Mouse (Mus musculus) layer of hippocampus, adult 11-12 months (tissue): Measurements from ENCODE around the gene Pptc7.

Experiments used
- DNase-seq: peaks from one replicate; pipeline ENCODE4 v3.0.0; 2022; ENCODE audit warnings: low spot score

The Pptc7 gene

GRCm38 (mm10) chr5:122284183-122285028, at the start of gene Pptc7:
TSS of gene Pptc7 (plus strand) at chr5:122284365.
- peak; percentile 91 for DNase-seq

DNA sequence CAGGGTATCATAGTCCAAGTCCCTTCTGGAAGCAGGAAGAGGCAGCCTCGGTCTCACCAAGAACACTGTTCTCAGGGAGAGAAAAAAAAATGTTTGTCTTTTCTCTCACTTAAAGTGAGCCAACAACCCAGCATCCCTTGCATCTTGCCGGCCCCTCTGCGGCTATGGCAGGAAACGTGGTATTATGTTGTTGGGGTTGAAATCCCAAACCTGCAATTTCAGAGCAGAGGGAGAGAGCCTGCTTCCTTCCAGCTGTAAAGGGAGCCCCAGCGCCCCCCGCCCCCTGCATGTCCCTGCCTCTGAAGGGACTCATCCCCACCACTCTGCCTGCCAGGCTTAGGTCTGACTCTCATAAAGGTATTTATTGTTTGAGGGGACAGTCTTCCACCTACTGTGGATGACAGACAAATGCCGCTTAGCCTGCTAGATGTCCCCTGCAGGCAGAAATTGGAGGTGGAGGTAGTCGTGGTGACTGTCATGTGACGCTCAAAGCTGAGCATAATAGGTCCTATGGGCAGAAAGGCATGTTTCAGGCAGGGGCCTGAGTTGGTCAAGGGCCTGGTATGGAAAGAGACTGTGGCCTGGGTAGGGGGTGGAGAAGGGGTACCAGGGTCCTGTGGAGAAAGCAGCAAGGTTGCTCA, 48.8 kb upstream of the Pptc7 start:
- DNase-seq, result no peak

- no peak for DNase-seq
Observed at GRCm38 (mm10) chr5:122237200-122237599, 47.0 kb upstream of the Pptc7 start.

- no peak for DNase-seq
Observed at GRCm38 (mm10) chr5:122239618-122240017, 44.5 kb upstream of the Pptc7 start.

- no peak for DNase-seq
Observed at GRCm38 (mm10) chr5:122240521-122240920, 43.6 kb upstream of the Pptc7 start.

DNA sequence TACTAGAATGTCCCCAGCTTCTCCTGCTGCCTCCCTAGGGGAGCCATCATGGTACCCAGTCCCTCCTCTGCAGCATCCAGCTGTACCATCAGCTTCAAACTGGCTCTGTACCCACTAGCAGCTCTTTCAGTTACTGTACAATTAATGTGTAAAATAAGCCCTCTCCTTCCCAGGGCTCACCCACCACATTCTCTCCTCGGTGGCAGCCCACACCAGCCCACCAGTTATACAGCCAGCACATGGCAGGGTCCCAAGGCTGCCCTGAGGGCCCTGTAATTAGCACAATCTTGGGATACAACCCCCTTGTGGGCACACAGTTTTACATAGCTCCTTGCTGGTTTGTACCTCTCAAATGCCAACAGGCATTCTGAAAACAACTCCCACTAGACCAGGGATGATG, 43.2 kb upstream of the Pptc7 start:
- no peak for DNase-seq

DNA sequence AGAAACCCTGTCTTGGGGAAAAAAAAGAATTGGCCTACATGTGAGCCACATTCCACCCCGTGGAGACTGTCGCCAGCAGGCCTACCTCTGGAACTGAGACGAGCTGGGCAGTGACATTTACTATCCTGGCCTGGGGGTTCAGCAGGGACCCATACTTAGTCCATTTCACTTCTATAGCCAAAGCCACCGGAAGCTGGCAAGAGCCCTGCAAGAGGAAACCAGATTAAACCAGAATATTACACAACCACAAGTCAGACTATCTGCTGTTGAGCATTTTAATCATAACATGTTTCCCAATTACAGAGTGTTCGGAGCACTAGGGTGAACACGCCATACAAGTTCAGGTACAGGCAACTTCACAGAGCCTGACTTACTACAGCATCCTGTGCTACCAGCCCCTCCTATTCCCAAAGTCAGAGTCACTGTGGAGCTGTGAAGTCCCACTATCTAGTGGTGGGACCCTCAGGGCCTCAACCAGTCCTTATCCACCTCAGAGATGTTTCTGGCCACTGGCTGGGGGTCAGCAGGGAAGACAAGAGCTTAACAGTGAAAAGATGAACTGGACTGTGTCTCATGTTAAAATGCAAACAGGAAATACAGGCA, 41.5 kb upstream of the Pptc7 start:
- DNase-seq, result no peak

DNA sequence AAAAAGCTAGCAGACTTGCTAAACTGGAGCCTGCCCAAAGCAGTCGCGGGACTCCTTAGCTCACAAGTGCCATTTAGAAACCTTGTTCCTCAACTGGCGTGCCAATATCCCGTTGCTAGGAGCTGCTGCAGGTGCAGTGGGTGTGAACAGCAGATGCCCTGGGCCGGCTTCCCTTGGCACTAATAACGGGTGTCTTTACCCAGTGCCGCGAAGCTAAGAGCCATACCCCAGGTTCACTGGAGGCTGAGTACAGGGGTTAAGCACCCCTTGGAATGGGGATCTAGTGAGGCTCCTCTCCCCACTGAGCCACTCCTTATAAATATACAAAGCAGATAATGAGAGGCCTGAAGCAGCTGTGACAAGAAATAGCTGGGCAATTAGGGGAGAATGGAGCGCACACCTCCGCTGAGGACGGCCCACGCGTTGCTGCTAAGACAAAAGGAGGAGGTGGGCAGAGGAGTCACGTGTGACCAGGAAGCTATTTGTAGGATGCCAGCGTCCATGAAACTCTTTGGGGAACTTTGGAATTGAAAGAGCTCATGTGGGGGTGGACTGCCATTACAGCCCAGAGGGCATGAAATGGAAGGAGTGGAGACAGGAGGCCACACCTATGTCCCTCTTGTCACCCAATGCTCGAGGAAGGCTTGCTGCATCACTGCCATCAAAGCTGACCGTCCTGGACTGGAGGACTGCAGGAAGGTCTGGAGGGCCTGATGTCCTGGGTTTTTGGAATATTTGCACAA, 40.2 kb upstream of the Pptc7 start:
- no peak for DNase-seq

GRCm38 (mm10) chr5:122245186-122245585, 39.0 kb upstream of the Pptc7 start:
- DNase-seq, result no peak

- no peak for DNase-seq
Observed at GRCm38 (mm10) chr5:122246547-122247167, 37.5 kb upstream of the Pptc7 start.

DNA sequence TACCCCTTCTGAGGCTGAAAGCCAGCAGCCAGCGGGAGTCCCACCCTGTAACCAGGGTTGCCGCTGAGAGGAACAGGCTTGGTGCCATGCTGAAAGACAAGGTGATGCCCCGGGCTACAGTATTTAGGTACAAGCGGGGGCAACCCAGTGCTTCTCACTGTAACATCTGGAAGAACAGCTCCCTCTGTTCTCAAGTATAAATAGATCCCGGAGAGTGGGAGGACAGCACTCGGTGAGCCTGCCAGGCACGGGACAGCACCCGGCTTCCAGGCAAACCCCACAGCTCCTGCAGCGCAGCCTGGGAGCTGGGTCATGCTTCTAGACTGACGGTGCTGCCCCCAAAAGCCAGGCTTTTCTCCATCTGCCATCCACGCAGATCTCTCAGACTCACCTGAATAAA, 36.6 kb upstream of the Pptc7 start:
- DNase-seq, result peak; percentile 50

DNA sequence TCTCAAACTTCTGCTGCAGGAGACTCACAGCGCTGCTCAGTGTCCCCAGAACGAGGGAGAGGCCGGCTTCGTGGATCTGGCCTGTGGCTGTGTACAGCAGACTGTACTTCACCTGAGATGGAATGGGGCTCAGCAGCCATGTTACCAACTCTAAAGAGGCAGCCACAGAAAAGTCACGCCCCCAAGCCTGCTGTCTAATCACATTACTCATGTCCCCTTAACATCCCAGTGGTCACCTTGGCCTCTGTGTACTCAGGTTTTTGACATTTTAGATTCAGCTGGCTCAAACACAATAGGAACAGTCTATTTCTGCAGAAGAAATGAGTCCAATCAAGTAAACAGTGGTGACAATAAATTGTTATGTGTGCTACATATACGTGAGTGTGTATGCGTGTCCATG, 36.2 kb upstream of the Pptc7 start:
- DNase-seq, result no peak

GRCm38 (mm10) chr5:122249281-122249680, 34.9 kb upstream of the Pptc7 start:
- DNase-seq, result no peak

- no peak for DNase-seq
Observed at GRCm38 (mm10) chr5:122251895-122252606, 32.1 kb upstream of the Pptc7 start.

DNA sequence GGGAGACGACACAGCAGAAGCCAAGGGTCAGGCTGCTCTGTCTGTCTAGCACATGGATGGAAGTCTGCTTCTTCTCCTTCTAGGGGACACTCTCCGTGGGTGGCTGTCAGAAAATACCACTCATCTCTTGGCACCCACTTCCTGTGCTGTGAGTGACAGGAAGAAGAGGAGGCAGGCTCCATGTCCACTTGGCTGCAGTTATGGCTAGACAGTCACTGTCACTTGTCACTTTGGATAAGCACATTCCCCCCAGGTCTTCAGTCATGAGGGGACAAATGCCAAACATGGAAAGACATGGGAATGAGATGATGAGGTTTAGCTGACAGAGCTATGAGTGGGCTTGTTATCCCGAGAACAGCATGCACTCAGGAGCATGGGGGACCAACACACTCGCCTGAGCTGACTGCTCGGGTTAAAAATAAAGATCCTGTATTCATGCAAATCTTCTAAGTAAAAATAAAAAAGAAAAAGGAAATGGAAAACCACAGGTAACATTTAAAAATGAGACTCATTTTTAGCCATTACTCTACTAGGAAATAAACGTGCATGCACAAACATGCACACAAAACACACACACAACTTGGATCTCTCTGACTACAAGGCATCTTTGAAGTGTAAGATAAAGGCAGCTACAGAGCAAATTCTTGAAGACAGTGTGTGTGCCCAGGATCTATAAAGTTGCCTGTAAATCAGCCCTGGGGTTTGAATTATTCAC, 26.0 kb upstream of the Pptc7 start:
- DNase-seq, result no peak

- DNase-seq, result no peak
Observed at GRCm38 (mm10) chr5:122262104-122262503, 22.1 kb upstream of the Pptc7 start.

DNA sequence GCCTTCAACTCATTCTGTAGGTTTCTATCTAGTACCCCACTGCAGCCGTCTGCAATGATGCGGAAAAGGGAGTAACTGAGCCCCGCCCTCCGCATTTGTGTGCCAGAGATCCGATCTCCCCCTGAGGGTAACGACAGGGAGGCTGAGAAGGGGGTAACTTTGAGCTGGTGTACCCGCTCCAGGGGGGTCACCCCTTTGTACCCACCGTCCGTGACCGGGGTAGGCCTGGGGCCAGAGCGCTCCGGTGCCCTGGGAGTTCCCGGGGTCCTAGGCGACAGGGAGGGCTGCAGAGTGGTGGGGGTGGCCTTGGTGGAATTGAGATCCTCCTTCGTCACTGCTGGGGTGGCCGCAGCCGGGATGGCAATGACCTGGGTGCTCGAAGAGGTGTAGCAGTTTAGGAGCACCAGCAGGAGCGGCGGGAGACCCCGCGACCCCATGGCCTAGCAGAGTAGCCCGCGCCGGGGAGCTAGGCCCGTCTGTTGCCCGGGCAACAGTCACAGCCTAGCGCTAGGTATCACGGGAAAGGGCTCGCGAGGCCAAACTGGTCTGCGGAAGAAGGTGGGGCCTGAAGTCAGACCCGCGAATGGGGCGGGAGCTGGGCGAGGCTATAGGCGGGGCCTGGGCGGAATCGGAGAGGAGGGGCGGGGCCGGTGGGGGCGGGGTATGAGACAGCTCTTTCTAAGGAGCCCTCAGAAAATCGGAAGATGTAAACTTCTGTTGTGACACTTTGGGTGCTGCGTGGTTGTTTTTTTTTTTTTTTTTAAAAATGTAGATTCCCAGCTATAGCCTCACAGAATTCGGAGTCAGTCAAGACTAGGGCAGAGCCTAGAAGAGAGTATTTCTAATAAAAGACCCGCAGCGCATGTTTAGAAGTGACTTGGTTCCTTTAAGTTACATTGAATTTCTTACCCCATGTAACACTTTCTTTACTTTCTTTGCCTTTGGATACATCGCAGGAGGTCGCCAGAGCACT, 19.9 kb upstream of the Pptc7 start, which contains the start of gene Tctn1:
Gene Tctn1 (minus strand): TSS at position 528 of the 973 bp plus-strand sequence.
- DNase-seq, result peak; percentile 85

- no peak for DNase-seq
Observed at GRCm38 (mm10) chr5:122265187-122265586, 19.0 kb upstream of the Pptc7 start.

GRCm38 (mm10) chr5:122265942-122266341, 18.2 kb upstream of the Pptc7 start:
- no peak for DNase-seq
